Mouse (Mus musculus) liver, embryonic 12.5 days (tissue): ENCODE results near the gene H3f3b. TPM values are rescaled to one million over a fixed set of nuclear protein-coding genes. Genes with fewer than 3 reads are reported as not detected.
"Not testable (repeated sequence)": the region's sequence is repeated elsewhere in the genome, so short reads cannot be mapped to it uniquely, and the experiment has no call there.

ENCODE experiments used
- ATAC-seq: fragments of 200-750 bp; cut with Nextera tagmentation; 2 replicates; pipeline ENCODE4 v1.8.0; 2017; ENCODE audit warnings: moderate number of reproducible peaks, mild to moderate bottlenecking, moderate library complexity
- H3K27ac ChIP-seq: fragments of 300-500 bp; sonication (generic); 2 replicates; pipeline ENCODE4 v1.5.1; 2016; ENCODE audit warnings: mild to moderate bottlenecking
- H3K27me3 ChIP-seq: fragments of 300-500 bp; sonication (generic); replicated peaks from 2 replicates; pipeline ENCODE4 v1.6.1; 2016; ENCODE audit warnings: mild to moderate bottlenecking, moderate library complexity
- H3K36me3 ChIP-seq: fragments of 300-500 bp; sonication (generic); 2 replicates; pipeline ENCODE4 v1.6.1; 2016; ENCODE audit warnings: mild to moderate bottlenecking, moderate library complexity
- H3K4me1 ChIP-seq: fragments of 300-500 bp; sonication (generic); 2 replicates; pipeline ENCODE4 v1.6.1; 2016
- H3K4me2 ChIP-seq: fragments of 300-500 bp; sonication (generic); 2 replicates; pipeline ENCODE4 v1.6.1; 2016; ENCODE audit warnings: mild to moderate bottlenecking, moderate library complexity
- H3K4me3 ChIP-seq: fragments of 300-500 bp; sonication (generic); 2 replicates; pipeline ENCODE4 v1.5.1; 2016; ENCODE audit warnings: mild to moderate bottlenecking, moderate library complexity
- H3K9ac ChIP-seq: fragments of 300-500 bp; sonication (generic); 2 replicates; pipeline ENCODE4 v1.6.1; 2016; ENCODE audit warnings: mild to moderate bottlenecking, moderate library complexity
- H3K9me3 ChIP-seq: fragments of 300-500 bp; sonication (generic); replicated peaks from 2 replicates; pipeline ENCODE4 v1.6.1; 2016; ENCODE audit warnings: mild to moderate bottlenecking, moderate library complexity
- WGBS: fragments of 180-500 bp; shearing (Covaris S2); methylation state at CpG from one replicate; pipeline ENCODE4 v1.1.7; 2016; ENCODE audit not compliant: insufficient replicate concordance; 5-methylcytosine and 5-hydroxymethylcytosine counted together
- polyA plus RNA-seq: library from polyadenylated mRNA; unstranded; fragments of >200 nt; fragmentation: Nextera tagmentation; extraction: Ambion mirVana; gene quantifications from 2 replicates; pipeline ENCODE4 v1.2.1, GENCODE M21; 2016

The H3f3b gene
- polyA plus RNA-seq, 1 experiment from 2014 or later = 816 TPM

DNA sequence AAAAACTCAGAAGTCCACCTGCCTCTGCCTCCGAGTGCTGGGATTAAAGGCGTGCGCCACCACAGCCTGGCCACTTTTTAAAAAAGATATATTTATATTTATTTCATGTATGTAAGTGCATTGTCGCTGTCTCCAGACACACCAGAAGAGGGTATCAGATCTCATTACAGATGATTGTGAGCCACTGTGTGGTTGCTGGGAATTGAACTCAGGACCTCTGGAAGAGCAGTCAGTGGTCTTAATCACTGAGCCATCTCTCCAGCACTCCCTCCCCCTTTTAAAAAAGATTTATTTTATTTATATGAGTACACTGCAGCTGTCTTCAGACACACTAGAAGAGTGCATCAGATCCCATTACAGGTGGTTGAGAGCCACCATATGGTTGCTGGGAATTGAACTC is 8.9 kb downstream of the H3f3b start:
- H3K4me1 ChIP-seq = peaks cover 27% of the 10 kb centered on the region
- H3K27ac ChIP-seq, H3K9me3 ChIP-seq, H3K9ac ChIP-seq, H3K4me3 ChIP-seq, H3K4me2 ChIP-seq, H3K27me3 ChIP-seq, ATAC-seq: not testable (repeated sequence)
- 82% methylated on average over 4 of the region's 4 CpGs for WGBS
- H3K36me3 ChIP-seq = peaks cover 22% of the 10 kb centered on the region

DNA sequence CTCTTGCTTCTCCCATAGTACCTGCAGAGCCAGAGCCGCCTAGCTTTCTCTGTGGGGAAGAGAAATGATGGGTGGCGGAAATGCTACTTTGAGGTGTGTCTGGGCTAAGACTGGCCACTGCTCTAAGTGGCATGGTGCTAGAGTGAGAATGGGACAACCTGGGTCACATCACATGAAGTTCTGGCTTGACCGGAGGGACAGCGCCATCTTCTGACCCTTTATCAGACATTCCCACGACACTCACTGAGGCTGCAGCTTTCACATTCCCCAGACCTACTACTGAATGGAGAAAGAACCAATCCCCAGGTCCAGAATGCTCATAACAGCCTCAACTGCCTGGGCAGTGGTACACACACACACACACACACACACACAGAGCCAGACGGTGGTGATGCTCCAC is 9.7 kb downstream of the H3f3b start:
- peak; percentile 46; the same call in 1 of the 2 replicates for ATAC-seq
- WGBS = 26% methylated on average over 6 of the region's 6 CpGs

DNA sequence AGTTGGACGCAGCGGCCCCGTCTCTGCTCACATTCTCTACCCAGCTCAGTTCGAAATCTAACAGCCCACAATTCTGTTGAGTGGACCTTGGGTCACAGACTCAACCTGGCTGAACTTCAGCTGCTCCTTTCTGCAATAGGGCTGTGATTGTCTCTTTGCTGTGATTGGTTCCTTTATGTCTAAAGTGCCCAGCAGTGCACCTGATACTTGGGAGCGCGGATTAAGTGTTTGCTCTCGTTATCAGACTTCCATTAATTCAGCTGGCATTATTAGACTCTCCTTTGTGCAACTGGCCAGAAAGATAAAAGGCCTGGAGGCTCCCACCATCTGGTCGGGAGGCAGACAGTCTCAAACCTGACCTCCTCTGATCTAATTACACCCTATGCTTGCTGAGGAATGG is 12.9 kb downstream of the H3f3b start:
- ATAC-seq = no peak
- H3K4me1 ChIP-seq = peaks cover 48% of the 10 kb centered on the region

More for the DNA sequence above, 9.7 kb downstream of the H3f3b start:
- H3K27me3 ChIP-seq = peaks cover 9% of the 10 kb centered on the region; the same call in 1 of the 2 replicates
- no peaks in the 10 kb centered on the region for H3K9me3 ChIP-seq
- H3K36me3 ChIP-seq = peaks cover 18% of the 10 kb centered on the region
- no peak overlapping the region for H3K4me3 ChIP-seq
- no peak overlapping the region for H3K4me2 ChIP-seq
- H3K4me1 ChIP-seq = peaks cover 31% of the 10 kb centered on the region
- no peak overlapping the region for H3K9ac ChIP-seq
- H3K27ac ChIP-seq = no peak overlapping the region

DNA sequence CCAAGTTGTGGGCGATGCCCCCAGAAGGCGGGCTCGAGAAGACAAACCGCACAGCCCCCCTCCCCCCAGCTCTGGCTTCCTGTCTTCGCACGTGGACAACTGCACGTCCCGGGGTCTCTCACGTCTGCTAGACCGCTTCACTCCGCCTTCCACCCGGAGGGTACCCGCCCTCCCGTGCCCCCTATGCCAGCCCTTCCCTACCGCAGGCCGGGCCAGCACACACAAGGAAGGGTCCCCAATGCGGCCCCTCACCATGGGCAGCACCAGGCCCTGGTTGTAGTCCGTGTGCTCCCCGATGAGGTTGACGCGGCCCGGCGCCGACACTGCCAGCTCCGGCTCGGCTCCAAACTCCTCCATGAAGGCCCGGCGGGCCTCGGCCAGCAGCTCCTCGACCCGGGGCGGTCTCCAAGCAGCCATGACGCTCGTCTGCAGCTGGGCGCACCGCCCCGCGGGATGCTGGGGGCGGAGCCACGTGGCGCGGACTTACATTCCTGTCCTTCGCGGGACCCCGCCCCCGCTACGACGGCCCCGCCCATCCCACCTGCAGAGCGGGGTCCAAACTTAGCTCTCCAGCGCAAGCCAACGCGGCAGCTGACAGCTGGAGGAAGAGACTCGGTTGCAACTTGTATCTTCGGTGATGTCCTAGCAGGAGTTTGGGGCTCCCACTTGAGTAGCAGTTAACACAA is 15.4 kb downstream of the H3f3b start, which contains the start of gene Galk1:
Gene Galk1, minus strand, starts transcription at position 458 of the 686 bp plus-strand sequence.
- H3K27ac ChIP-seq = peak within 1 kb of the TSS; percentile 83

More for the DNA sequence above, 12.9 kb downstream of the H3f3b start:
- Histone ChIP-seq H3K9me3 (no peaks in the 10 kb centered on the region), H3K36me3 (peaks cover 13% of the 10 kb centered on the region), H3K4me2 (no peak overlapping the region), H3K9ac (no peak overlapping the region), H3K27ac (no peak overlapping the region), H3K4me3 (no peak overlapping the region), H3K27me3 (peaks cover 11% of the 10 kb centered on the region; the same call in 1 of the 2 replicates)
- WGBS = 47% methylated on average over 8 of the region's 8 CpGs

DNA sequence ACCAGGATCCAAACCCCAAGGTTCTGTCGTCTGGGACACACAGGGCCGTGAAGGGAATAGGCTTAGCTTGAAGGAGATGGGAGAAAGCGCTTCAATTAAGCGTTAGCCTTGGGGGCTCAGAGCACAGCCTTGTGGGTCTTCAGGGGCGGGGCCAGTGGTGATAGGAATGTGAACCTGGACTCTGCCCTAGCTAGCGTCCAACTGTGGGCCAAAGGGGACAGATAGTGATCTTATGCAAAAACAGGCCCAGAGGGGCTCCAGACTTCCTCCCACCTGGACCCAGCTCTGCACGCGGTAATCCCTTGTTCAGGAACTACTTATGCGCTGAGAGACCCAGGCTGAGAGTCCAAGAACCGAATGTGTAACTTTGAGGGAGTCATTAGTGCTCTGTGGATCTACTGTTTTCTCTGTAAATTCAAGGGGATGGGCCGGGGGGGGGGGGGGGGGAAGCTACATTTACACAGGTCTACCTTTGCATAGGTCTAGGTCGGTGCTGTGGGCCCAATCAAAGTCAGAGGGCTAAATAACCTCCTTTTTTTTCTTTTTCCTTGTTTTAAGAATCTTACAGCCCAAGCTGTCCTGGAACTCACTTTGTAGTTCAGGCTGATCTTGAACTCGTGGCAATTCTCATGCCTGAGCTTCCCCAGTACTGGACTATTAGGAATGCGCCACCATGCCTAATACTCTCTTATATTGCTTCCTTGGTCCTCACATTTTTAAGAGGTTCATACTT is 16.1 kb downstream of the H3f3b start:
- Histone ChIP-seq H3K4me3 (peak overlapping the region; percentile 69), H3K36me3 (peaks cover 43% of the 10 kb centered on the region), H3K9ac (peak overlapping the region; percentile 79), H3K27ac (peak overlapping the region; percentile 83), H3K27me3 (peaks cover 11% of the 10 kb centered on the region; the same call in 1 of the 2 replicates), H3K4me2 (peak overlapping the region; percentile 93), H3K4me1 (peaks cover 53% of the 10 kb centered on the region), H3K9me3 (no peaks in the 10 kb centered on the region)
- peak; percentile 11; the same call in 1 of the 2 replicates for ATAC-seq
- 13% methylated on average over 14 of the region's 14 CpGs for WGBS

More for the DNA sequence above, 15.4 kb downstream of the H3f3b start, which contains the start of gene Galk1:
- H3K9ac ChIP-seq = peak within 1 kb of the TSS; percentile 79
- WGBS = under 1% methylated on average over 55 of the region's 55 CpGs
- peak within 1 kb of the TSS; percentile 93 for H3K4me2 ChIP-seq
- ATAC-seq = peak; percentile 84
- no peaks in the 10 kb centered on the region for H3K9me3 ChIP-seq
- H3K36me3 ChIP-seq = peaks cover 36% of the 10 kb centered on the region
- peaks cover 11% of the 10 kb centered on the region; the same call in 1 of the 2 replicates for H3K27me3 ChIP-seq
- peak within 1 kb of the TSS; percentile 69 for H3K4me3 ChIP-seq
- H3K4me1 ChIP-seq = peaks cover 48% of the 10 kb centered on the region

DNA sequence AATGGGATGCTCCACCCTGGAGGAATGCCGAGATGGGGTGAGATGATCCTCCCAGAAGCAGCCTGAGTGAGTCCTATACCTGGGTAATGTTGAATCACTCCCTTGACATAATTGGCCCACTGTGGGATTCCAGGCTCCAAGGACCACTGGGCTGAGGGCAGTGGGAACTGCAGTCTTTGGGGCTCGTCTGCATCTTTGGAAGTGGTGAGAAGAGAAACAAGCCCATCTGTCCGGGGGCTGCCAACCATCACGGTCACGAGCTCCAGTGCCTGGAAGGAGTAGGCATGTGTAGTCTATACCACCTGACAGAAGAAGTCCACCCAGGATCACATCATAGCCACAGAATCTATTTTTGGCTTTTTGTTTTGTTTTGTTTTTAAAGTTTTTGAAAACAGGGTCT is 16.8 kb downstream of the H3f3b start:
- H3K4me3 ChIP-seq = no peak overlapping the region
- peak overlapping the region; percentile 93; the same call in 1 of the 2 replicates for H3K4me2 ChIP-seq
- peak overlapping the region; percentile 83; the same call in 1 of the 2 replicates for H3K27ac ChIP-seq
- peaks cover 11% of the 10 kb centered on the region; the same call in 1 of the 2 replicates for H3K27me3 ChIP-seq
- H3K4me1 ChIP-seq = peaks cover 57% of the 10 kb centered on the region
- no peak overlapping the region for H3K9ac ChIP-seq
- peaks cover 44% of the 10 kb centered on the region for H3K36me3 ChIP-seq
- WGBS = 75% methylated on average over 5 of the region's 5 CpGs
- no peak for ATAC-seq
- no peaks in the 10 kb centered on the region for H3K9me3 ChIP-seq

DNA sequence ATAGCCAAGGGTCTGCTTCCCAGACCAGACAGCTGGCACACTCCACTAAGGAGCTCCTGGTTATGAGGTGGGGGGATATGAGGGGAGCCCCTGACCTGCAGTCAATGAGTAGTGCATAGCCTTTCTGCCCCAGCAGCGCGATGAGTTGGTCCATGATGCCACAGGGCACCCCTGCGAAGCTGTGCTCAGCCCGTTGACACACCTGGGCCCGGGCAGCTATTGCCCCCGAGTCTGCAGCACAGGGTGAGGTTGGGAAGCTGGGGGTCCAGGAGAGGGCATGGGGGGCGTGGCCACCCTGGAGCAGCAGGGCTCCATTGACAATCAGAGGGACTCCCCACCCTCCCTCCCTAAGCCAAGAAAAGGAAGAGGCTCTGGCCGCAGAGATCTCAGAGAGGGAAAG is 17.6 kb downstream of the H3f3b start:
- Histone ChIP-seq H3K36me3 (peaks cover 44% of the 10 kb centered on the region), H3K27me3 (peaks cover 11% of the 10 kb centered on the region; the same call in 1 of the 2 replicates), H3K9me3 (no peaks in the 10 kb centered on the region), H3K4me3 (no peak overlapping the region), H3K4me2 (no peak overlapping the region), H3K27ac (no peak overlapping the region), H3K4me1 (peaks cover 61% of the 10 kb centered on the region), H3K9ac (no peak overlapping the region)
- ATAC-seq = no peak
- WGBS = 87% methylated on average over 7 of the region's 8 CpGs

DNA sequence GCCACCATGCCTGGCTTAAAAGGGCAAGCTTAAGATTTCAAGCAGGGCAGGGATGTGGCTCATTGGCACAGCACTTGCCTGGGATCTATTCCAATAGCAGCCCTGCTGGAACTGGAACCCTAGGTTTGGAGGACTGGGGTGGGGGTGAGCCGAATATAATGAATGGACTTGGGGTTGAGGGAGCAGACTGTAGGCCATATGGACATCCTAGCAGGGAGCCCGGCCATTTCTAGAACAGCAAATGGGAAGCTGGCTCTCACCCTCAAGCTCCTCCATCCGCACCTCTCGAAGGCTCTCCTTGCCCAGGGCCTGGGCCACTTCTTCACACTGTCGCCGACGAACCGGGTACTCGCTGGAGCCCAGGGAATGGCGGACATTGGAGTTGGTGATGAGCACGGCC is 18.1 kb downstream of the H3f3b start:
- H3K4me1 ChIP-seq = peaks cover 61% of the 10 kb centered on the region

DNA sequence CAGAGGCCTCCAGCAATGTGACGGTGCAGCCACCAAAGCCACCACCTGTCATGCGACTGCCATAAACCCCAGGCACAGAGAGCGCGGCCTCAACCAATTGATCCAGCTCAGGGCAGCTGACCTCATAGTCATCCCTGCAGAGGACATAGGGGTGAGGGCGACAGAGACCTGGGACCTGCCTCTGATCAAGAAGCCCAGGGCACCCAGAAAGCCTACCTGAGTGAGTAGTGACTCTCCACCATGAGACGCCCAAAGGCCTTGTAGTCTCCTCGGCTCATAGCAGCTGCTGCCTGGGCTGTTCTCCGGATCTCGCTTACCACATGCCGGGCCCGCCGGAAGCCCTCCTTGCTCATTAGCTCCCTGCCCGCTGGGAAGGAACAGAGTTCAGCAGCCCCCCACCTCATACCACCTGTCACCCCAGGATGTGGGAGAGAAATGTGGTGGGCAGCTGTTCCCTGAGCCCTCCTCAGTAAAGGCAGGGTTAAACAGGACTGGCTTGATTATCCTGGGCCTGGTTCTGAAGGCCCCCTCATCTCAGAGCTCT is 18.9 kb downstream of the H3f3b start:
- no peak overlapping the region for H3K9ac ChIP-seq
- ATAC-seq = no peak
- WGBS = 88% methylated on average over 13 of the region's 13 CpGs
- H3K4me1 ChIP-seq = peaks cover 68% of the 10 kb centered on the region
- no peak overlapping the region for H3K4me2 ChIP-seq
- peaks cover 44% of the 10 kb centered on the region for H3K36me3 ChIP-seq
- H3K27ac ChIP-seq = no peak overlapping the region
- H3K27me3 ChIP-seq = 0 out of 2 replicates have a peak, but pooled peaks cover 8% of the 10 kb centered on the region
- H3K4me3 ChIP-seq = no peak overlapping the region
- no peaks in the 10 kb centered on the region for H3K9me3 ChIP-seq

More for the DNA sequence above, 18.1 kb downstream of the H3f3b start:
- ATAC-seq = no peak
- Histone ChIP-seq H3K27me3 (peaks cover 11% of the 10 kb centered on the region; the same call in 1 of the 2 replicates), H3K36me3 (peaks cover 44% of the 10 kb centered on the region), H3K9me3 (no peaks in the 10 kb centered on the region), H3K9ac (no peak overlapping the region), H3K27ac (no peak overlapping the region), H3K4me3 (no peak overlapping the region), H3K4me2 (no peak overlapping the region)
- 83% methylated on average over 11 of the region's 11 CpGs for WGBS

DNA sequence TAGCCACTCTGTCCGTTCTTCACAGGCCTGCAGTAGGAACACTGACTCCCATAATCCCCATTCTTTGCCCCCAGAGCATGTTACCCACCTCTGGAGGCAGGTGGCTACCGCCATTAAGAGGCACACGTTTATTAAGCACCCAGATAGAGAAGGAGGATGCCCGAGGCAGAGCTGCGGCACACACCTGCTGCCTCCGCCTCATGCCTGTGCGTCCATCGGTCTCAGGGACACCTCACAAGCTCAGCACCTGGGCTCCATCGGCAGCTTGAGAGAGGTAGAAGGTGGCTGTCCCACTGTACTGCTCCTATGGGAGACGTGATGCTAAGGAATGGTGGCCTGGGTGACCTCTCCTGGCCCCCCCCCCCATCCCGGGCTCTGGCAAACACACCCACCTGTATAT is 19.4 kb downstream of the H3f3b start:
- Histone ChIP-seq H3K27ac (no peak overlapping the region), H3K9me3 (no peaks in the 10 kb centered on the region), H3K4me1 (peaks cover 72% of the 10 kb centered on the region), H3K4me2 (no peak overlapping the region), H3K4me3 (no peak overlapping the region), H3K36me3 (peaks cover 44% of the 10 kb centered on the region), H3K9ac (no peak overlapping the region), H3K27me3 (0 out of 2 replicates have a peak, but pooled peaks cover 6% of the 10 kb centered on the region)
- WGBS = 77% methylated on average over 11 of the region's 11 CpGs
- ATAC-seq = no peak

DNA sequence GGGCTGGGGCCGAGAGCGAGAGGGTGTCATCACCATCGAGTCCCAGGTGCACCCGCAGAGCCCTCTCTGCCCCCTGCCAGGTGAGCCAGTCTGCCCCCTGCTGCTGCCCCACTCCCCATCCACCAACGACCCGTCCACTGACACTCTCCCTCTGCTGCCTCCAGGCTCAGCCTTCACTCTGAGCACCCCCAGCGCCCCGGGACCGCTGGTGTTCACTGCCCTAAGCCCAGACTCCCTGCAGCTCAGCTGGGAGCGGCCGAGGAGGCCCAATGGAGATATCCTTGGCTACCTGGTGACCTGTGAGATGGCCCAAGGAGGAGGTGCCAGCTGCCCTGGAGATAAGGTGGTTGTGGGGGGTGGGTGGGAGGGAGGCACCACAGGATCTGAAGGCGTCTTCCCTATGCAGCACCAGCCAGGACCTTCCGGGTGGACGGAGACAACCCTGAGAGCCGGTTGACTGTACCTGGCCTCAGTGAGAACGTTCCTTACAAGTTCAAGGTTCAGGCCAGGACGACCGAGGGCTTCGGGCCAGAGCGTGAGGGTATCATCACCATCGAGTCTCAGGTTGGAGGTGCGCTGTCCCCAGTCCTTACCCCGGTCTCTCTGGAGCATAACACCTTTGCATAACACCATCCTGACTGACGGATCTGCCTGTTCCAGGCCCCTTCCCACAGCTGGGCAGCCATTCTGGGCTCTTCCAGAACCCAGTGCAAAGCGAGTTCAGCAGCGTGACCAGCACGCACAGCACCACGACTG is 20.5 kb downstream of the H3f3b start:
- Histone ChIP-seq H3K36me3 (peaks cover 44% of the 10 kb centered on the region), H3K27ac (no peak overlapping the region), H3K9ac (no peak overlapping the region), H3K27me3 (no peaks in the 10 kb centered on the region), H3K9me3 (no peaks in the 10 kb centered on the region), H3K4me1 (peaks cover 62% of the 10 kb centered on the region), H3K4me3 (no peak overlapping the region), H3K4me2 (no peak overlapping the region)
- ATAC-seq = no peak
- 83% methylated on average over 28 of the region's 28 CpGs for WGBS
